Mouse (Mus musculus) liver, embryonic 14.5 days (tissue): Measurements from ENCODE around the gene Ccl6. TPM values are rescaled to one million over a fixed set of nuclear protein-coding genes. Genes with fewer than 3 reads are reported as not detected.

Source experiments
- ATAC-seq: fragments of 200-750 bp; cut with Nextera tagmentation; 2 replicates; pipeline ENCODE4 v1.8.0; 2017; ENCODE audit warnings: moderate number of reproducible peaks, mild to moderate bottlenecking, moderate library complexity; ENCODE audit not compliant: insufficient read depth
- DNase-seq, 3 experiments: peaks; one replicate each; pipeline ENCODE4 v3.0.0-alpha.2; 2012 to 2013; ENCODE audit warnings: low read depth in 3 of 3, low spot score in 3 of 3
- H3K27ac ChIP-seq: fragments of 300-500 bp; sonication (generic); 2 replicates; pipeline ENCODE4 v1.5.1; 2014; ENCODE audit warnings: moderate library complexity, mild to moderate bottlenecking, control low read depth, inconsistent platforms
- H3K27me3 ChIP-seq: fragments of 300-500 bp; sonication (generic); 2 replicates; pipeline ENCODE4 v1.6.1; 2014; ENCODE audit warnings: mild to moderate bottlenecking, low read length, moderate library complexity; ENCODE audit not compliant: control insufficient read depth, insufficient read depth
- H3K36me3 ChIP-seq: fragments of 300-500 bp; sonication (generic); replicated peaks from 2 replicates; pipeline ENCODE4 v1.6.1; 2014; ENCODE audit warnings: low read depth; ENCODE audit not compliant: control insufficient read depth, insufficient read depth
- H3K4me1 ChIP-seq, 2 experiments: fragments of 200-500 bp in 1 of 2; fragments of 300-500 bp in 1 of 2; sonication (generic) in 1 of 2; replicated peaks; 2 replicates each; pipeline ENCODE4 v1.6.1; 2012 to 2014; ENCODE audit warnings: antibody characterized with exemption in 1 of 2, inconsistent platforms in 1 of 2, low read length in 1 of 2; ENCODE audit not compliant: control insufficient read depth in 2 of 2, insufficient read depth in 2 of 2
- H3K4me2 ChIP-seq: fragments of 300-500 bp; sonication (generic); 2 replicates; pipeline ENCODE4 v1.6.1; 2014; ENCODE audit warnings: low read depth, mild to moderate bottlenecking, control low read depth, moderate library complexity
- H3K4me3 ChIP-seq, 2 experiments: fragments of 200-500 bp in 1 of 2; fragments of 300-500 bp in 1 of 2; sonication (generic) in 1 of 2; 2 replicates each; pipeline ENCODE4 v1.5.1; 2012 to 2014; ENCODE audit warnings: low read depth in 2 of 2, low read length in 2 of 2, mild to moderate bottlenecking in 2 of 2, control low read depth in 1 of 2, inconsistent platforms in 1 of 2, moderate library complexity in 1 of 2; ENCODE audit not compliant: insufficient read depth in 1 of 2
- H3K9ac ChIP-seq: fragments of 300-500 bp; sonication (generic); replicated peaks from 2 replicates; pipeline ENCODE4 v1.6.1; 2014; ENCODE audit warnings: mild to moderate bottlenecking, control low read depth, moderate library complexity
- H3K9me3 ChIP-seq: fragments of 300-500 bp; sonication (generic); 2 replicates; pipeline ENCODE4 v1.6.1; 2016; ENCODE audit warnings: low read length, mixed read lengths; ENCODE audit not compliant: control insufficient read depth
- CTCF ChIP-seq: IDR thresholded peaks from 2 replicates; pipeline ENCODE4 v1.5.1; 2016; ENCODE audit warnings: antibody characterized with exemption, low read depth, control low read depth
- EP300 ChIP-seq: IDR thresholded peaks from 2 replicates; pipeline ENCODE4 v1.6.1; 2016; ENCODE audit warnings: antibody characterized with exemption, low read depth
- WGBS: fragments of 180-500 bp; shearing (Covaris S2); extraction: QIAGEN DNeasy Blood & Tissue Kit; methylation state at CpG from one replicate; pipeline ENCODE4 v1.1.7; 2014; ENCODE audit not compliant: insufficient replicate concordance; 5-methylcytosine and 5-hydroxymethylcytosine counted together
- polyA plus RNA-seq, 2 experiments: library from polyadenylated mRNA; depleted of rRNA in 1 of 2; stranded (reverse) in 1 of 2; unstranded in 1 of 2; fragments of >200 nt; fragmentation: Nextera tagmentation in 1 of 2; extraction: Ambion mirVana in 1 of 2; gene quantifications; 2 replicates each; pipeline versions ENCODE4 v1.2.1 to v1.2.3; 2012 to 2014

Gene Ccl6
- polyA plus RNA-seq, 2 experiments = 2.6 to 12.7 TPM

GRCm38 (mm10) chr11:83572223-83572622, 20.7 kb downstream of the Ccl6 start:
- Histone ChIP-seq H3K4me2 (no peak overlapping the region), H3K9ac (no peak overlapping the region), H3K9me3 (no peaks in the 10 kb centered on the region), H3K27ac (no peak overlapping the region), H3K4me1 (peaks cover 0 to 12% of the 10 kb centered on the region in 2 experiments; a peak in 2 of 4 replicates), H3K4me3 (no peak overlapping the region), H3K27me3 (no peaks in the 10 kb centered on the region), H3K36me3 (no peaks in the 10 kb centered on the region)
- DNase-seq (peak in 1 of 3 experiments; percentile 17), ATAC-seq (no peak)
- WGBS = 23% methylated on average over 8 of the region's 8 CpGs
- TF ChIP-seq CTCF (no peak), EP300 (no peak)

- Histone ChIP-seq H3K27ac (no peak overlapping the region), H3K27me3 (no peaks in the 10 kb centered on the region), H3K9ac (no peak overlapping the region), H3K9me3 (no peaks in the 10 kb centered on the region), H3K4me2 (no peak overlapping the region), H3K4me3 (no peak overlapping the region), H3K4me1 (peaks cover 0 to 12% of the 10 kb centered on the region in 2 experiments; a peak in 2 of 4 replicates), H3K36me3 (no peaks in the 10 kb centered on the region)
- no peak for TF ChIP-seq CTCF
- ATAC-seq (no peak), DNase-seq (no peak)
- WGBS = 49% methylated on average over 2 of the region's 2 CpGs
These were observed 22.7 kb downstream of the Ccl6 start for GRCm38 (mm10) chr11:83570189-83570588.

- WGBS = 23% methylated on average over 7 of the region's 7 CpGs
- TF ChIP-seq EP300 (no peak), CTCF (no peak)
- no peak for ATAC-seq
These were observed 23.6 kb downstream of the Ccl6 start for GRCm38 (mm10) chr11:83569249-83569648.

GRCm38 (mm10) chr11:83568786-83569185, 24.1 kb downstream of the Ccl6 start:
- H3K36me3 ChIP-seq = no peaks in the 10 kb centered on the region
- no peak for ATAC-seq
- no peaks in the 10 kb centered on the region for H3K27me3 ChIP-seq
- no peaks in the 10 kb centered on the region for H3K9me3 ChIP-seq
- peaks cover 0 to 12% of the 10 kb centered on the region in 2 experiments; a peak in 2 of 4 replicates for H3K4me1 ChIP-seq
- 39% methylated on average over 3 of the region's 3 CpGs for WGBS
- TF ChIP-seq CTCF = no peak
- TF ChIP-seq EP300 = no peak
- no peak overlapping the region for H3K4me2 ChIP-seq
- H3K9ac ChIP-seq = no peak overlapping the region
- no peak overlapping the region for H3K4me3 ChIP-seq
- H3K27ac ChIP-seq = no peak overlapping the region
- DNase-seq = no peak

More at GRCm38 (mm10) chr11:83569249-83569648, 23.6 kb downstream of the Ccl6 start:
- Histone ChIP-seq H3K27me3 (no peaks in the 10 kb centered on the region), H3K4me3 (no peak overlapping the region), H3K9me3 (no peaks in the 10 kb centered on the region), H3K4me2 (no peak overlapping the region), H3K36me3 (no peaks in the 10 kb centered on the region), H3K4me1 (peaks cover 0 to 12% of the 10 kb centered on the region in 2 experiments; a peak in 2 of 4 replicates), H3K9ac (no peak overlapping the region), H3K27ac (no peak overlapping the region)
- no peak for DNase-seq

GRCm38 (mm10) chr11:83568061-83568460, 24.8 kb downstream of the Ccl6 start:
- WGBS = 72% methylated on average over 9 of the region's 9 CpGs
- no peak overlapping the region for H3K27ac ChIP-seq
- ATAC-seq = no peak

More at GRCm38 (mm10) chr11:83568061-83568460, 24.8 kb downstream of the Ccl6 start:
- no peaks in the 10 kb centered on the region for H3K36me3 ChIP-seq
- no peak overlapping the region for H3K4me2 ChIP-seq
- no peak overlapping the region for H3K9ac ChIP-seq
- H3K9me3 ChIP-seq = no peaks in the 10 kb centered on the region
- H3K4me1 ChIP-seq = peaks cover 0 to 12% of the 10 kb centered on the region in 2 experiments; a peak in 2 of 4 replicates
- TF ChIP-seq CTCF (no peak), EP300 (no peak)
- no peaks in the 10 kb centered on the region for H3K27me3 ChIP-seq
- no peak for DNase-seq
- no peak overlapping the region for H3K4me3 ChIP-seq
